Mouse (Mus musculus): ENCODE results near the gene Cdsn.

DNA sequence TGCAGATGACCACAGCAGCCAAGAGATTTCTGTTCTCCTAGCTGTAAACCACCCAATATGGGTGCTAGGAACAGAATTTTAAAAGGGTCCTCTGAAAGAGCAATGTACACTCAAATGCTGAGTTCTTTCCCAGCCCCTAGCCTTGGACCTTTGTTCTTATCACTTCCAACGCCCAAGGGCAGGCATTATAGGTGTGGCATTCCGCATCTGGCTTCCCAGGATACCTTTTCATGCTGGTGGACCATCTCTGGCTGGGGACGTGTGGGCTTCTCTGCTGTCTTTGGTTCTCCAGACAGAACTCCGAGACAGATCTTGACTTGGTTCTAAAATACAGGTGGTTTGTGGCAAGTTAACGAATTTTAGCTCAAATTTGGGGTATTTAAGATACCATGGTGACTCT lies 49.2 kb upstream of the Cdsn start:
- TF ChIP-seq CTCF (IDR thresholded peaks at IDR 0.05; ENCODE audit: insufficient read depth, low read length) (no peak), POLR2A (IDR thresholded peaks at IDR 0.05; ENCODE audit: borderline replicate concordance, extremely low read depth, low read depth, low read length) (no peak)

All from lung, adult 2 months (tissue).